Mouse (Mus musculus) kidney, embryonic 14.5 days (tissue): ENCODE measurements around the gene St3gal3. TPM values are rescaled to one million over a fixed set of nuclear protein-coding genes. Genes with fewer than 3 reads are reported as not detected.

ENCODE experiments used
- ATAC-seq: fragments of 200-750 bp; cut with Nextera tagmentation; 2 replicates; pipeline ENCODE4 v1.8.0; 2017; ENCODE audit warnings: moderate number of reproducible peaks, mild to moderate bottlenecking, moderate TSS enrichment, moderate library complexity; ENCODE audit not compliant: low FRiP score, low TSS enrichment
- H3K27ac ChIP-seq: fragments of 300-500 bp; sonication (generic); 2 replicates; pipeline ENCODE4 v1.5.1; 2014; ENCODE audit warnings: low read depth, mild to moderate bottlenecking, low read length, moderate library complexity, mixed read lengths
- H3K27me3 ChIP-seq: fragments of 300-500 bp; sonication (generic); 2 replicates; pipeline ENCODE4 v1.6.1; 2014; ENCODE audit warnings: mild to moderate bottlenecking, low read length; ENCODE audit not compliant: control insufficient read depth, insufficient read depth
- H3K36me3 ChIP-seq: fragments of 300-500 bp; sonication (generic); 2 replicates; pipeline ENCODE4 v1.6.1; 2014; ENCODE audit warnings: low read length, mixed read lengths; ENCODE audit not compliant: control insufficient read depth, insufficient read depth
- H3K4me1 ChIP-seq: fragments of 300-500 bp; sonication (generic); 2 replicates; pipeline ENCODE4 v1.6.1; 2014; ENCODE audit warnings: low read length, mixed read lengths; ENCODE audit not compliant: control insufficient read depth, insufficient read depth
- H3K4me2 ChIP-seq: fragments of 300-500 bp; sonication (generic); replicated peaks from 2 replicates; pipeline ENCODE4 v1.6.1; 2014; ENCODE audit warnings: low read depth, mild to moderate bottlenecking, low read length
- H3K4me3 ChIP-seq: fragments of 300-500 bp; sonication (generic); 2 replicates; pipeline ENCODE4 v1.5.1; 2014; ENCODE audit warnings: mild to moderate bottlenecking, low read length
- H3K9ac ChIP-seq: fragments of 300-500 bp; sonication (generic); 2 replicates; pipeline ENCODE4 v1.6.1; 2014; ENCODE audit warnings: low read depth, mild to moderate bottlenecking, low read length, moderate library complexity
- H3K9me3 ChIP-seq: fragments of 300-500 bp; sonication (generic); 2 replicates; pipeline ENCODE4 v1.6.1; 2016; ENCODE audit warnings: low read length; ENCODE audit not compliant: control insufficient read depth
- WGBS: fragments of 180-500 bp; shearing (Covaris S2); extraction: QIAGEN DNeasy Blood & Tissue Kit; methylation state at CpG from one replicate; pipeline ENCODE4 v1.1.7; 2014; 5-methylcytosine and 5-hydroxymethylcytosine counted together
- polyA plus RNA-seq: library from polyadenylated mRNA; unstranded; fragments of >200 nt; fragmentation: Nextera tagmentation; extraction: Ambion mirVana; gene quantifications from 2 replicates; pipeline ENCODE4 v1.2.1, GENCODE M21; 2014

St3gal3 gene
- polyA plus RNA-seq, 1 experiment from 2014 or later = 6.8 TPM

DNA sequence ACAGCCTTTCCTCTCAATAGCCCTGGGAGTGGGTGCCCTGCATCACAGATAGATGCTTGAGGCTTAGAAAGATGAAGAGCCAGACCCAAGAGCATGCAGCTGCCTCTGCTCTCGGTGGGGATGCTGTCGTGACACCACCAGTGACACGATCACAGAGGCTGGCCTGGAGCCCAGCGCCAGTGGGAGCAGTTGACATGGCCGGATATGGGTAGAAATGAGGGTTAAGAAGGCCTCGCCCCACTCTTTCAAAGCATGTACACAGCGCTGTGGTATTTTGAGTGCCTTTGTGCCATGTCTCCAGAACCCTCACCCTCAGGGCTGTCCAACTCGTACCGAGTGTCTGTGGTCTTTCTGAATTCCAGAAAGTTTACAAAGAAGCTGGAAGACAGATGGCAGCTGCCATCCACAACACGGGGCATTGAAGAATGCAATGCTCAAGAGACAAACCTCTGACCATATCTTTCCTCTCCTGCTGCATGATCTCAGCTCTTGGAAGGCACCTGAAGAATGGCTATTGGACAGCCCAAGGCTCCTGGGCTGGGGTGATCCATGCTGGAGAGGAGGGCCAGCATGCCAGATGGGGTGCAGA is 118.3 kb downstream of the St3gal3 start:
- Histone ChIP-seq H3K4me1 (peaks cover 29% of the 10 kb centered on the region), H3K4me3 (no peak overlapping the region), H3K9me3 (no peaks in the 10 kb centered on the region), H3K4me2 (no peak overlapping the region), H3K36me3 (peaks cover 2% of the 10 kb centered on the region; the same call in 1 of the 2 replicates), H3K27me3 (no peaks in the 10 kb centered on the region), H3K27ac (no peak overlapping the region), H3K9ac (no peak overlapping the region)
- ATAC-seq = no peak; the same call in 1 of the 2 replicates
- 77% methylated on average over 10 of the region's 10 CpGs for WGBS

DNA sequence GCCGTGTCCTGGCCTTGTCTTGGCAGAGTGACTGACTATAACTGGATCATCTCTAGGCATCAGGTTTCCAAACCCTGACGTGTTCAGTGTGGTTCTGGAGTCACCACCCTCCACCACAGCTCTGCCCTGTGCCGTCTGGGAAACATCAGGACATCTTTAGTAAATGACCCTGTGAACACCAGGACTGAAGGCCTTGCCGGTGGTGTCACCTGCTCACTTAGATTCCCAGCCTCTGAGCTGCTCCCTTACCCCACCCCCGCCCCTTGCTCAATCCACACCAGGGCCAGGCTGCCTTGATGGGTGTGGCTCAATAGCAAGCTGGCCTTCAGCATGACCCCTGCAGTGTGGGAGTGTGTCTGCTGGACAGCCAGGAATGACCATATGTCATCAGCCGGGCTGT is 119.1 kb downstream of the St3gal3 start:
- WGBS = 32% methylated on average over 6 of the region's 6 CpGs
- Histone ChIP-seq H3K4me1 (peaks cover 29% of the 10 kb centered on the region), H3K27me3 (no peaks in the 10 kb centered on the region), H3K9me3 (no peaks in the 10 kb centered on the region), H3K9ac (no peak overlapping the region), H3K27ac (no peak overlapping the region), H3K4me2 (no peak overlapping the region), H3K4me3 (no peak overlapping the region), H3K36me3 (peaks cover 2% of the 10 kb centered on the region; the same call in 1 of the 2 replicates)
- peak; percentile 61; the same call in 1 of the 2 replicates for ATAC-seq

DNA sequence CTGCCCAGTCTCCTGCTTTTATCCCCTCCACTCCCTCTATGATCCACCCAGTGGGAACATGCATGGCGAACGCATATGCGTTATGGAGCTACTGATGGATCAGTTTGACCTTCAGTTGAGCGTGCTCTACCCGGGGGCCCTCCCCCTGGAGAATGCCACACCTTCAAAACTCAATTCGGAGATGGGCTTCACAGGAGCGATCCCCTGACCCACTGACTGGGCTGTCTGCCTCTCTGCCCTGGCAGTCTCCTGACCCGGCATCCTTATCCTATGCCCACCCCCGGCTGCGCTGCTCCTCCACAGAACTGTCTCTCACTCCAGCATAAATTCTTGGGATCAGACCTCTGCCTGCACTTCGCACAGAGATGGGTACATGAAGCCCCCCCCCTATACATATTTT is 119.6 kb downstream of the St3gal3 start:
- peaks cover 29% of the 10 kb centered on the region for H3K4me1 ChIP-seq
- no peak overlapping the region for H3K4me2 ChIP-seq
- WGBS = 86% methylated on average over 11 of the region's 11 CpGs
- H3K9ac ChIP-seq = no peak overlapping the region
- no peaks in the 10 kb centered on the region for H3K9me3 ChIP-seq
- H3K36me3 ChIP-seq = peaks cover 2% of the 10 kb centered on the region; the same call in 1 of the 2 replicates
- no peak overlapping the region for H3K27ac ChIP-seq
- H3K4me3 ChIP-seq = no peak overlapping the region
- H3K27me3 ChIP-seq = no peaks in the 10 kb centered on the region
- ATAC-seq = no peak

DNA sequence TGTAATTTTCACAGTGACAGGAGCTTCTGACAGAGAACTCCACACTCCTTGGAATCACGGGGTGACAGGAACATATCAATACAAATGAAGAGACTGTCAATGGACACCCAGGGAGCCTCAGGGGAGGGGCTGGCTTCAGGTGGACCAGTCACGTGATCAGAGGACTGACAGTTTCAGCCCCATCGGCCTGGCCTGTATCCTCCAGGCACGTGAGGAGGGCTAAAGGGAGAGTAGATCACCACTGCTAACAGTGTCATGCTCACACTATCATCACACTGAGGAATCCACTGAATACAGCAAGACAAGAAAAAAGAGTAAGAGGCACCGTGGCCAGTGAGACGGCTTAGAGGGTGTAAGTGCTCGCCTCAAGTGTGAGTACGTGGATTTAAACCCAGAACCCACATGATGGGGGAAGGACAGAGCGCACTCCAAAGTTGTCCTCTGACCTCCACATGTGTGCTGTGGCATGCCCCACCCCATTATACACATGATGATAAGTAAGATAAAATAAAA is 124.0 kb downstream of the St3gal3 start:
- no peaks in the 10 kb centered on the region for H3K9me3 ChIP-seq
- ATAC-seq = no peak
- no peak overlapping the region for H3K4me3 ChIP-seq
- peaks cover 11% of the 10 kb centered on the region for H3K4me1 ChIP-seq
- no peak overlapping the region for H3K27ac ChIP-seq
- H3K27me3 ChIP-seq = no peaks in the 10 kb centered on the region
- WGBS = 84% methylated on average over 9 of the region's 9 CpGs
- no peak overlapping the region for H3K9ac ChIP-seq
- peaks cover 2% of the 10 kb centered on the region; the same call in 1 of the 2 replicates for H3K36me3 ChIP-seq
- H3K4me2 ChIP-seq = no peak overlapping the region

DNA sequence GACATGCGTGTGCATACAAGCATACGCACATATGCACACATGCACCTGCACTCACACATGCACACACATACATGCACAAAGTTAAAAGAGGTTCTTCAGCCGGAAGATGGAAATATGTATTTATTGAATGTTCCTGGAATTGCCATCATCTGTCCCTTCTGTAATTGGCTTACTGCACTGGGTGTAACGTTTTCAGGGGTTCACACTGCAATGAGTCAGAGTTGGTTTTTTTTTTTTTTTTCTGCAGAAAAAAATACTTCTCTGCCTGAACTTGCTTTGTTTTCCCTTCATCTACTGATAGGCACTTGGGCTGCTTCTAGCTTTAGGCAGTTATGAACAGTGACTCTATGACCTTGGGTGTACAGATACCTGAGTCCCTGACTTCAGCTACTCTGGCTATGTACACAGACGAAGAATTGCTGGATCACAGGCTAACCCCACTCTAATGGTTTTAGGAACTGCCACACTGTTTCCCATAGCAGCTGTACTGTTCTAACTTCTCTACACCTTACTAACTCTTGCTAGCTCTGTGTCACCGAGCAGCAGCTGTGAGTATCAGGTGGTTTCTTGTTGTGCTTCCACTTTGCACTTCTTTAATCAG is 126.2 kb downstream of the St3gal3 start:
- no peaks in the 10 kb centered on the region for H3K9me3 ChIP-seq
- no peak overlapping the region for H3K4me2 ChIP-seq
- H3K4me3 ChIP-seq = no peak overlapping the region
- 0 out of 2 replicates have a peak, but pooled peaks cover 4% of the 10 kb centered on the region for H3K4me1 ChIP-seq
- WGBS = 60% methylated on average over 6 of the region's 6 CpGs
- ATAC-seq = no peak
- H3K36me3 ChIP-seq = peaks cover under 1% of the 10 kb centered on the region; the same call in 1 of the 2 replicates
- no peaks in the 10 kb centered on the region for H3K27me3 ChIP-seq
- H3K9ac ChIP-seq = no peak overlapping the region
- H3K27ac ChIP-seq = no peak overlapping the region

DNA sequence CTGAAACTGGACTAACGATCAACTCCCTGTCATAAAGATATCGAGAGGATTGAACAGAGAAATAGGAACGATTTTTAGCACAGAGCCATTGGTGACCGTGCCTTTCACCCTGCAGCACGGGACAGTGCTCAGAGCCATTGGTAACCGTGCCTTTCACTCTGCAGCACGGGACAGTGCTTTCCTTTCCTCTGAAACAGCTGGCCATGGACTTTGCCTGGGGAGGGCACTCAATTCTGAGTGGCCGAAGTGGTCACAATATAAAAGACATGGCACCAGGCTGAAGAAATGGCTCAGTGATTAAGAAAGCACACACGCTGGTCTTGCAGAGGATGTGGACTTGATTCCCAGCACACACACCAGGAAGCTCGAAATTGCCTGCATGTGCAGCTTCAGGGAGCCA is 133.4 kb downstream of the St3gal3 start:
- no peaks in the 10 kb centered on the region for H3K9me3 ChIP-seq
- H3K4me3 ChIP-seq = no peak overlapping the region
- peaks cover 36% of the 10 kb centered on the region for H3K4me1 ChIP-seq
- no peak overlapping the region for H3K4me2 ChIP-seq
- no peak for ATAC-seq
- WGBS = 69% methylated on average over 10 of the region's 10 CpGs
- no peak overlapping the region for H3K9ac ChIP-seq
- no peaks in the 10 kb centered on the region for H3K36me3 ChIP-seq
- H3K27ac ChIP-seq = no peak overlapping the region
- H3K27me3 ChIP-seq = no peaks in the 10 kb centered on the region

DNA sequence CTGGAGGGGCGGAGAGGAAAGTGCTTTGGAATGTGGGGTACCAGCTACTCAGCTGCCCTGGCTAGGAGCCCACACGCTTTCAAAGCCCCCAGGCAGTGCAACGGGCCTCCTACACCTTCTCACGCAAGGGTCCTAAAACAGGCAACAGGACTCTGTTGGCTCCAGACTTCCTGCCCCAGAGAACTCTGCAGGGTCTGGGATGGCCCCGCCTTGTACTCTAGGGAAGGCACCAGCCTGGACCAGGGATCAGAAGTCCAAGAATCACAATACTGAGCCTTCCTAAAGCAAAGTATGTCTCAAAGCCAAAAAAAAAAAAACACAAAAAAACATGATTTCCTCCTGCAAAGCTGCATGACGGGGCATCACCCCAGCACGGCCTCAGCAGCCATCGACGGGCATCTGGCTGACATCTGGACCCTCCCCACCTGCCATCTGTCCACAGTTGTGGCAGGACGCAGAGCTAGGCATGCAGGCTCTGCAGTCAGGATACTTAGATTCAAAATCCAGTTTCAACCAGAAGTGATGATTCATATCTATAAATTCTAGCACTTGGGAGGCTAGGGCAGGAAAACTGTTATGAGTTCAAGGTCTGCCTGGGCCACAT is 134.0 kb downstream of the St3gal3 start:
- ATAC-seq = no peak; the same call in 1 of the 2 replicates
- no peak overlapping the region for H3K27ac ChIP-seq
- H3K27me3 ChIP-seq = no peaks in the 10 kb centered on the region
- WGBS = 33% methylated on average over 10 of the region's 10 CpGs
- no peak overlapping the region for H3K4me3 ChIP-seq
- no peak overlapping the region for H3K4me2 ChIP-seq
- H3K9me3 ChIP-seq = no peaks in the 10 kb centered on the region
- no peaks in the 10 kb centered on the region for H3K36me3 ChIP-seq
- H3K4me1 ChIP-seq = peaks cover 36% of the 10 kb centered on the region
- H3K9ac ChIP-seq = no peak overlapping the region; the same call in 1 of the 2 replicates

DNA sequence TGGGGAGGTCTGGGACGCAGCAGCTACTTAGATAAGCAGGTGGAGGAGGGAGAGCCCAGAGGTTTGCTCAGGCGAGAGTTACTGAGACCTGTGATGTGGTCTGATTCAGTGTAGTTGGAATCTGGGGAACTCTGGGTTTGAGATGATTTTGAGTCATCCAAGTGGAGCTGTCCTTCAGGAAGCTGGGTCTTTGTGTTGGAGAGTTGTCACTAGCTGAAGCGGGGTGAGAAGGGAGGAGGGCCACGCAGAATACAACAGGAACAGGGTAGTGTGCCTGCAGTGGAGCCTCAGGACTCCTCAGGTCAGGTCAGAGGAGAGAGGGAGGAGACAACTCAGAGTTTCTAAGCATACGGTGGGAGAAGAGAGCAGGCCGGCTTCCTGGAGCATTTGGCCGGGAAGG is 134.8 kb downstream of the St3gal3 start:
- 0 out of 2 replicates have a peak, but pooled peaks have one; percentile 14 for ATAC-seq
- peaks cover 36% of the 10 kb centered on the region for H3K4me1 ChIP-seq
- H3K4me2 ChIP-seq = no peak overlapping the region
- H3K27ac ChIP-seq = no peak overlapping the region; the same call in 1 of the 2 replicates
- no peak overlapping the region for H3K4me3 ChIP-seq
- no peaks in the 10 kb centered on the region for H3K9me3 ChIP-seq
- H3K36me3 ChIP-seq = no peaks in the 10 kb centered on the region
- 52% methylated on average over 7 of the region's 7 CpGs for WGBS
- no peaks in the 10 kb centered on the region for H3K27me3 ChIP-seq
- no peak overlapping the region for H3K9ac ChIP-seq
